Mouse (Mus musculus) hindlimb bud, embryonic 11.5 days (tissue): ENCODE data around the gene Pgm2l1.
A peak's percentile ranks its signal among the peaks of the same experiment; 100 is the strongest.

Experiments
- DNase-seq: peaks from one replicate; pipeline ENCODE4 v3.0.0-alpha.2; 2012; ENCODE audit warnings: low read depth, low spot score; ENCODE audit errors: extremely low spot score

The Pgm2l1 gene

GRCm38 (mm10) chr7:100227158-100227875, at the start of gene Pgm2l1:
Pgm2l1 (plus strand) TSS chr7:100227394.
- DNase-seq, result peak; percentile 73

GRCm38 (mm10) chr7:100178016-100178890, 48.9 kb upstream of the Pgm2l1 start:
- no peak for DNase-seq

GRCm38 (mm10) chr7:100178891-100179233, 48.3 kb upstream of the Pgm2l1 start:
- peak; percentile 18 for DNase-seq

- no peak for DNase-seq
Observed at GRCm38 (mm10) chr7:100179394-100179793, 47.8 kb upstream of the Pgm2l1 start.

GRCm38 (mm10) chr7:100179836-100180407, 47.3 kb upstream of the Pgm2l1 start:
- no peak for DNase-seq

- DNase-seq, result no peak
Observed at GRCm38 (mm10) chr7:100181176-100181575, 46.0 kb upstream of the Pgm2l1 start.

- no peak for DNase-seq
Observed at GRCm38 (mm10) chr7:100181614-100182013, 45.6 kb upstream of the Pgm2l1 start.

GRCm38 (mm10) chr7:100182388-100182787, 44.8 kb upstream of the Pgm2l1 start:
- DNase-seq, result no peak

- DNase-seq, result peak; percentile 12
Observed at GRCm38 (mm10) chr7:100187601-100188000, 39.6 kb upstream of the Pgm2l1 start.

- DNase-seq, result no peak
Observed at GRCm38 (mm10) chr7:100190167-100190566, 37.0 kb upstream of the Pgm2l1 start.

- DNase-seq, result peak; percentile 12
Observed at GRCm38 (mm10) chr7:100190778-100191177, 36.4 kb upstream of the Pgm2l1 start.

- DNase-seq, result no peak
Observed at GRCm38 (mm10) chr7:100201191-100201590, 26.0 kb upstream of the Pgm2l1 start.

- no peak for DNase-seq
Observed at GRCm38 (mm10) chr7:100203616-100204015, 23.6 kb upstream of the Pgm2l1 start.

GRCm38 (mm10) chr7:100204871-100205270, 22.3 kb upstream of the Pgm2l1 start:
- DNase-seq, result no peak

GRCm38 (mm10) chr7:100206144-100206543, 21.1 kb upstream of the Pgm2l1 start:
- no peak for DNase-seq

- DNase-seq, result no peak
Observed at GRCm38 (mm10) chr7:100207886-100208285, 19.3 kb upstream of the Pgm2l1 start.

GRCm38 (mm10) chr7:100214310-100214709, 12.9 kb upstream of the Pgm2l1 start:
- DNase-seq, result no peak

GRCm38 (mm10) chr7:100215116-100215732, 12.0 kb upstream of the Pgm2l1 start:
- DNase-seq, result no peak

GRCm38 (mm10) chr7:100215976-100216375, 11.2 kb upstream of the Pgm2l1 start:
- no peak for DNase-seq

GRCm38 (mm10) chr7:100216601-100217565, 10.3 kb upstream of the Pgm2l1 start:
- no peak for DNase-seq
